Mouse (Mus musculus): Measurements from ENCODE around the gene Cdc42bpg. TPM values are rescaled to one million over a fixed set of nuclear protein-coding genes. Genes with fewer than 3 reads are reported as not detected.
"Not testable (repeated sequence)": the region's sequence is repeated elsewhere in the genome, so short reads cannot be mapped to it uniquely, and the experiment has no call there.

Cdc42bpg gene
- polyA plus RNA-seq, 1 experiment from 2014 or later, result 0.58 TPM

DNA sequence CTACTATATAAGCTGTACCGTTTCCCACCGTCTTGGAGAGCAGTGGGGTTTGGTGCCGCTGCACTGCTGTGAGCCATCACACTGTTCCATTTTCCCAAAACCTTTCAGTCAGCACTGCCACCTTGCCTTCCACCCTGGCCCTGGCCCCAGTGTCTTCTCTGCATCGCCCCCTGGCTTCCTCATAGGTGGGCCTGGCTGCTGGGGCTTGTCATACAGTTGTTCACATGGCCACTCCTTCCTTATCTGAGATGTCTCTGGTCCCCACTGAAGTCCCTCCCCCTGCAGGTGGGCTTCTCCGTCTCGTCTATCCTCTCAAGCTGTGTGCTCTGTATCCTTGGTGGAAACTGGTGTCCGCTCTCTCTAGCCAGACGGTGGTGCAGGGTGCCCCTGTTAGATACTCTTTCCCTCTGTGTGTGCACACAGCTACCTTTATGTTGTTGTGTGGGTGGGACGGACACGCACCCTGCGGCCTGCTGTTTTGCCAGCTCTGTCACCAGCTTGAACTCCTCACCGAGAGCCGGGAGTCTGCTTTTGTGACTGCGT is 16.5 kb upstream of the Cdc42bpg start:
- DNase-seq (ENCODE audit: low spot score) (no peak), ATAC-seq (ENCODE audit: insufficient read depth, low FRiP score, low TSS enrichment) (no peak)
- Histone ChIP-seq H3K27me3 (ENCODE audit: control insufficient read depth, insufficient read depth, low read length) (no peaks in the 10 kb centered on the region), H3K9me3 (ENCODE audit: control insufficient read depth, low read length) (no peaks in the 10 kb centered on the region), H3K4me1 (ENCODE audit: control insufficient read depth, insufficient read depth, low read length) (no peaks in the 10 kb centered on the region), H3K27ac (ENCODE audit: low read depth, low read length) (no peak overlapping the region), H3K4me3 (ENCODE audit: low read depth, low read length) (no peak overlapping the region), H3K9ac (ENCODE audit: low read length) (no peak overlapping the region), H3K4me2 (ENCODE audit: low read depth) (no peak overlapping the region), H3K36me3 (ENCODE audit: control insufficient read depth, insufficient read depth, low read length) (peaks cover 13% of the 10 kb centered on the region)
- WGBS, result 92% methylated on average over 14 of the region's 14 CpGs

DNA sequence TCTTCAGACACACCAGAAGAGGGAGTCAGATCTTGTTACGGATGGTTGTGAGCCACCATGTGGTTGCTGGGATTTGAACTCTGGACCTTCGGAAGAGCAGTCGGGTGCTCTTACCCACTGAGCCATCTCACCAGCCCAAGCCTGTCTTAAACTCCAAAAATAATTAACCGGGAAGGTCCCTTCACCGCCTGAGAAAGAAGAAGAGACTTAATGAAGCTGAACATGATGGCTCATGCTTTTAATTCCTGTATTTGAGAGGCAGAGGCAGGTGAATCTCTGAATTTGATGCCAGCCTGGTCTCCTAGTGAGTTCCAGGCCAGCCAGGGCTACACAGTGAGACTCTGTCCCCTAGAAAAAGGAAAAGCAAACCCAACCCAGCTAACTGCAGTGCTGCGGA is 15.5 kb upstream of the Cdc42bpg start:
- not testable (repeated sequence) for H3K4me3 ChIP-seq (ENCODE audit: low read depth, low read length); ATAC-seq (ENCODE audit: insufficient read depth, low FRiP score, low TSS enrichment); H3K27ac ChIP-seq (ENCODE audit: low read depth, low read length); DNase-seq (ENCODE audit: low spot score); H3K27me3 ChIP-seq (ENCODE audit: control insufficient read depth, insufficient read depth, low read length); H3K9me3 ChIP-seq (ENCODE audit: control insufficient read depth, low read length); H3K4me1 ChIP-seq (ENCODE audit: control insufficient read depth, insufficient read depth, low read length); H3K4me2 ChIP-seq (ENCODE audit: low read depth); H3K9ac ChIP-seq (ENCODE audit: low read length)
- H3K36me3 ChIP-seq (ENCODE audit: control insufficient read depth, insufficient read depth, low read length), result peaks cover 22% of the 10 kb centered on the region
- WGBS, result 94% methylated on average over 5 of the region's 6 CpGs

DNA sequence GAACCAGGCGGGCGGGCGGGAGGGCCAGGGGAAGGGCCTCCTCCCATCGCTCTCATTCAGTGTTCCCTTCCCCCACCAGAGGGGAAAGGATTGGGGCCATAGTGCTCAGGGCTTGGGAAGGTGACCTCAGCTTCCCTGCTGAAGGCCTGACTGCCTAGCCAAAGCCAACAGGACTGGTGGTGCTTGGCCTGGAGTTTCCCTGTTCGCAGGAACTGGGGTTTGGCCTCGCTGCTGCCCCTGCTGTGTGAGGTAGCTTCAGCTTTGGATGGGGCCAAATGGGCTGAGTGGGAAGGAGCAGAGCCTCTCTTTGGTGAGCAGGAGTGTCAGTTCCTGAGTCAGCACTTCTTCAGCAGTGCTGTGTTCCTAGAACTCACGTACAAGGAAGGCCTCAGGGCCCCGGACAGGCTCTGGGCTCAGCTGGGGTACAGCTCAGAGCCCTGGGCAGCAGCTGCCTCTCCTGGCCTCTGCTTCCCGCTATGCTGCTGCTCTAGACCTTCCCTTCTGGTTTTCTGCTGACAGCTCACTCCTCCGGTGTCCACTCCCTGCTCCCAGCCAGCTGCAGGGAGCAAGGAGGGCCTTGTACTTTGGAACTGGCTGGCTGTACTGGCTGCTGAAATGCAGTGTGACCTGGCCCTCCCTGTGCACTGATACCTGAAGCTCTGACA is 15.0 kb upstream of the Cdc42bpg start:
- WGBS, result 73% methylated on average over 10 of the region's 10 CpGs
- Histone ChIP-seq H3K4me1 (ENCODE audit: control insufficient read depth, insufficient read depth, low read length) (no peaks in the 10 kb centered on the region), H3K4me3 (ENCODE audit: low read depth, low read length) (no peak overlapping the region), H3K27ac (ENCODE audit: low read depth, low read length) (no peak overlapping the region), H3K36me3 (ENCODE audit: control insufficient read depth, insufficient read depth, low read length) (peaks cover 24% of the 10 kb centered on the region), H3K9ac (ENCODE audit: low read length) (no peak overlapping the region), H3K27me3 (ENCODE audit: control insufficient read depth, insufficient read depth, low read length) (no peaks in the 10 kb centered on the region), H3K9me3 (ENCODE audit: control insufficient read depth, low read length) (no peaks in the 10 kb centered on the region), H3K4me2 (ENCODE audit: low read depth) (no peak overlapping the region)
- ATAC-seq (ENCODE audit: insufficient read depth, low FRiP score, low TSS enrichment) (no peak), DNase-seq (ENCODE audit: low spot score) (no peak)

DNA sequence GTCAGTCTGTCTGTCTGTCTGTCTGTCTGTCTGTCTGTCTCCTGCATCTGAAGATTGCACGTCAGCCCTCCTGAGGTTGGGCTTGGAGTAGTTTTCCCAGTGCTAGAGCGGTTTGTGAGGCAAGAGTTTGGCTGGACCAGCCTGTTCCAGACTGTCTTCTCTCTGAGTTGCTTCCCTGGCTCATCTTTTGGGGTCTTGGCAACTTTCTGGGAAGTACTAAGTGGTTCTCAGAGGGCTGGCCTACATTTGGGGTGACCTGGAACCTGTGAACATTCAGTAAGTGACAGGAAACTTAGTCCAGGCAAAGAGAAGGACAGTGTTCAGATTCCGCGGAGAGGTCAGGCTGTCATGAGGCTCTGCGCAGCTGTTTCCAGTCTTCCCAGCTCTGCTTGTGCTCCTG is 14.0 kb upstream of the Cdc42bpg start:
- DNase-seq (ENCODE audit: low spot score) (no peak), ATAC-seq (ENCODE audit: insufficient read depth, low FRiP score, low TSS enrichment) (no peak)
- Histone ChIP-seq H3K27me3 (ENCODE audit: control insufficient read depth, insufficient read depth, low read length) (no peaks in the 10 kb centered on the region), H3K4me1 (ENCODE audit: control insufficient read depth, insufficient read depth, low read length) (no peaks in the 10 kb centered on the region), H3K36me3 (ENCODE audit: control insufficient read depth, insufficient read depth, low read length) (peaks cover 28% of the 10 kb centered on the region), H3K9ac (ENCODE audit: low read length) (no peak overlapping the region), H3K27ac (ENCODE audit: low read depth, low read length) (no peak overlapping the region), H3K4me2 (ENCODE audit: low read depth) (no peak overlapping the region), H3K9me3 (ENCODE audit: control insufficient read depth, low read length) (no peaks in the 10 kb centered on the region), H3K4me3 (ENCODE audit: low read depth, low read length) (no peak overlapping the region)
- WGBS, result 86% methylated on average over 5 of the region's 5 CpGs

DNA sequence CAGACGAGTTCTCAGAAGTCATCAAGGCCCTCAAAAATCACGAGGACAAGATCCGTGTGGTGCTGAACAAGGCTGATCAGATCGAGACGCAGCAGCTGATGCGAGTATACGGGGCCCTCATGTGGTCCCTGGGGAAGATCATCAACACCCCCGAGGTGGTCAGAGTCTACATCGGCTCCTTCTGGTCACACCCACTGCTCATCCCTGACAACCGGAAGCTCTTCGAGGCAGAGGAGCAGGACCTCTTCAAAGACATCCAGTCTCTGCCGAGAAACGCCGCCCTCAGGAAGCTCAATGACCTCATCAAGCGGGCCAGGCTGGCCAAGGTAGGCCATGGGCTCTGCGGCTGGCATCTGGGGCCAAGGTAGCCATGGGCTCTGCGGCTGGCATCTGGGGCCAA is 12.0 kb upstream of the Cdc42bpg start:
- Histone ChIP-seq H3K4me2 (ENCODE audit: low read depth) (no peak overlapping the region), H3K27me3 (ENCODE audit: control insufficient read depth, insufficient read depth, low read length) (no peaks in the 10 kb centered on the region), H3K9me3 (ENCODE audit: control insufficient read depth, low read length) (no peaks in the 10 kb centered on the region), H3K36me3 (ENCODE audit: control insufficient read depth, insufficient read depth, low read length) (peaks cover 39% of the 10 kb centered on the region), H3K9ac (ENCODE audit: low read length) (no peak overlapping the region), H3K27ac (ENCODE audit: low read depth, low read length) (no peak overlapping the region), H3K4me1 (ENCODE audit: control insufficient read depth, insufficient read depth, low read length) (no peaks in the 10 kb centered on the region), H3K4me3 (ENCODE audit: low read depth, low read length) (no peak overlapping the region)
- WGBS, result 94% methylated on average over 17 of the region's 17 CpGs
- DNase-seq (ENCODE audit: low spot score) (no peak), ATAC-seq (ENCODE audit: insufficient read depth, low FRiP score, low TSS enrichment) (no peak)

DNA sequence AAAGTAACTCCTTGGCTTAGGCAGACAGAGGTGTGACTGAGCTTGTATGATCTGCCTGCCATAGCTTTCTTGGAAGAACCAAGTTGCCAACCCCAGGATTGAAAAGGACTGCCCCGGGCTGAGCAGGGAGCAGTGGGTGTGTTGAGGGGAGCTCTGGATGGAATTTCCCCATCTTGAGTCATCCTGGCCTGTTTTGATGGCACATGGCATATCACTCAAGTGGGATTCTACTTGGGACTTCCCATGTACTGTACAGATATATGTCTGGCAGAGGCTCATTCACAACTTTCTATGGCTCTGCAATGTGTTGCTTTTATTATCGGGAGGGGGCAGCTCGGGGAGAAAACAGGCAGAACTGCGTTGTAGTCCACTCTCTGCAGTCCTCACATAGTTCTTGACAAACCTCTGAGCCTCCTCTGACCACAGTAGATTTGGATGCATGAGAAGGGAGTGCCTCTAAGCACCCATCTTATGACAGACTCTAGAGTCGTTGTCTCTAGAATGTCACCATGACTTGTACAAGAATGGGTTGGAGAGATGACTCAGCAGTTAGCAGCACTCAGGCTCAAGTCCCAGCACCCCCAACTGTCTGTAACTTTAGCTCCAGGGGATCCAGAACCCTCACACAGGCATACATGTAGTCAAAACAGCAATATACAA is 9.6 kb upstream of the Cdc42bpg start:
- Histone ChIP-seq H3K9ac (ENCODE audit: low read length) (no peak overlapping the region), H3K36me3 (ENCODE audit: control insufficient read depth, insufficient read depth, low read length) (peaks cover 39% of the 10 kb centered on the region), H3K4me2 (ENCODE audit: low read depth) (no peak overlapping the region), H3K9me3 (ENCODE audit: control insufficient read depth, low read length) (no peaks in the 10 kb centered on the region), H3K4me1 (ENCODE audit: control insufficient read depth, insufficient read depth, low read length) (peaks cover 4% of the 10 kb centered on the region; the same call in 1 of the 2 replicates), H3K27ac (ENCODE audit: low read depth, low read length) (0 out of 2 replicates have a peak overlapping the region, but pooled peaks have one; percentile 14), H3K27me3 (ENCODE audit: control insufficient read depth, insufficient read depth, low read length) (no peaks in the 10 kb centered on the region), H3K4me3 (ENCODE audit: low read depth, low read length) (no peak overlapping the region)
- ATAC-seq (ENCODE audit: insufficient read depth, low FRiP score, low TSS enrichment) (no peak), DNase-seq (ENCODE audit: low spot score) (no peak)
- 93% methylated on average over 5 of the region's 5 CpGs for whole genome bisulfite sequencing

DNA sequence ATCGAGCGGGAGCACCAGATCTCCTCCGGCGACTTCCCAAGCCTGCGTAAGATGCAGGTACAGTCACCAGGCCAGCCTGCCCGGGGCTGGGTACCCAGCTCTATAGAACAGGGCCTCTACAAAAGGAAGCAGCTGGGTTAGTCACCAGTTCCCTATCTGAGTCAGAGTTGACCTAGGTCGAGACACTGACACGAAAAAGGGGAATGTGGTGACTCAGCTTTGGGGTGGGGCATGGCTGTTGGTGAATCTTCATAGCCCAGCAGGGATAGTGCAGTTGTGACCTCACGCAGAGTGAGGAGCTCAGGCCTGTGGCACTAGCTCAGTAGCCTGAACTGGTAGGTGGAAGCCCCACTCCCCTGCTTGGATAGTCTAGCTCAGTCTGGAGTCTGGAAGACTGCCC is 8.6 kb upstream of the Cdc42bpg start:
- H3K27ac ChIP-seq (ENCODE audit: low read depth, low read length), result no peak overlapping the region
- no peak overlapping the region for H3K4me2 ChIP-seq (ENCODE audit: low read depth)
- DNase-seq (ENCODE audit: low spot score) (no peak), ATAC-seq (ENCODE audit: insufficient read depth, low FRiP score, low TSS enrichment) (no peak)
- H3K4me1 ChIP-seq (ENCODE audit: control insufficient read depth, insufficient read depth, low read length), result peaks cover 4% of the 10 kb centered on the region; the same call in 1 of the 2 replicates
- 88% methylated on average over 9 of the region's 9 CpGs for WGBS
- no peaks in the 10 kb centered on the region for H3K27me3 ChIP-seq (ENCODE audit: control insufficient read depth, insufficient read depth, low read length)
- H3K36me3 ChIP-seq (ENCODE audit: control insufficient read depth, insufficient read depth, low read length), result peaks cover 39% of the 10 kb centered on the region
- no peak overlapping the region for H3K9ac ChIP-seq (ENCODE audit: low read length)
- H3K4me3 ChIP-seq (ENCODE audit: low read depth, low read length), result no peak overlapping the region
- no peaks in the 10 kb centered on the region for H3K9me3 ChIP-seq (ENCODE audit: control insufficient read depth, low read length)

DNA sequence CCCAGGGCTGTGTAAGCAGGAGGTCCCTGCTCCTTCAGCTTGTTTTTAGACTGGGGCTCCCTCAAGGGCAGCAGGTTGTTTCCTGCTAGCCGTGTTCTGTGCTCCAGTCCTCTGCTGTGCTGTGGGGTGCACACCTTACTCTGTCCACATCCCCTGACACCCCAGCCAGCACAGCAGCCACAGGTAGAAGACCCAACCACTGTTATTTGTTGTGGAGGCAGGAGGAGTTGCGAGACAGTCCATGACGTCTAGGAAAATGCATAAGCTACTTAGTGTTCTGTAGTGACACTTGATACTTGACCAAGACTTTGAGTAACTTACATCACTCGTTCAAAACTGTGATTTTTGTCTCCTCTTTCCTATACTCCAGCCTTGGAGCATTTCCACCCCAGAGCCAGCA is 7.3 kb upstream of the Cdc42bpg start:
- ATAC-seq (ENCODE audit: insufficient read depth, low FRiP score, low TSS enrichment) (no peak), DNase-seq (ENCODE audit: low spot score) (no peak)
- Histone ChIP-seq H3K4me1 (ENCODE audit: control insufficient read depth, insufficient read depth, low read length) (peaks cover 4% of the 10 kb centered on the region; the same call in 1 of the 2 replicates), H3K27ac (ENCODE audit: low read depth, low read length) (no peak overlapping the region), H3K9ac (ENCODE audit: low read length) (no peak overlapping the region), H3K4me2 (ENCODE audit: low read depth) (no peak overlapping the region), H3K27me3 (ENCODE audit: control insufficient read depth, insufficient read depth, low read length) (no peaks in the 10 kb centered on the region), H3K36me3 (ENCODE audit: control insufficient read depth, insufficient read depth, low read length) (peaks cover 38% of the 10 kb centered on the region), H3K9me3 (ENCODE audit: control insufficient read depth, low read length) (no peaks in the 10 kb centered on the region), H3K4me3 (ENCODE audit: low read depth, low read length) (no peak overlapping the region)
- WGBS, result 83% methylated on average over 4 of the region's 4 CpGs

Data from neural tube, embryonic 11.5 days (tissue).